Mouse (Mus musculus) embryonic facial prominence, embryonic 12.5 days (tissue): ENCODE measurements around the gene Zfhx3. TPM values are rescaled to one million over a fixed set of nuclear protein-coding genes. Genes with fewer than 3 reads are reported as not detected.
A peak's percentile ranks its signal among the peaks of the same experiment; 100 is the strongest.

Experiments
- ATAC-seq: fragments of 200-750 bp; cut with Nextera tagmentation; 2 replicates; pipeline ENCODE4 v1.8.0; 2017; ENCODE audit not compliant: insufficient number of reproducible peaks, insufficient read depth, low FRiP score, low TSS enrichment
- H3K27ac ChIP-seq: fragments of 300-500 bp; sonication (generic); 2 replicates; pipeline ENCODE4 v1.5.1; 2016; ENCODE audit warnings: mild to moderate bottlenecking
- H3K27me3 ChIP-seq: fragments of 300-500 bp; sonication (generic); 2 replicates; pipeline ENCODE4 v1.6.1; 2016; ENCODE audit warnings: mild to moderate bottlenecking, moderate library complexity
- H3K36me3 ChIP-seq: fragments of 300-500 bp; sonication (generic); 2 replicates; pipeline ENCODE4 v1.6.1; 2016; ENCODE audit warnings: mild to moderate bottlenecking
- H3K4me1 ChIP-seq: fragments of 300-500 bp; sonication (generic); 2 replicates; pipeline ENCODE4 v1.6.1; 2016
- H3K4me2 ChIP-seq: fragments of 300-500 bp; sonication (generic); replicated peaks from 2 replicates; pipeline ENCODE4 v1.6.1; 2016; ENCODE audit warnings: mild to moderate bottlenecking, moderate library complexity
- H3K4me3 ChIP-seq: fragments of 300-500 bp; sonication (generic); 2 replicates; pipeline ENCODE4 v1.5.1; 2016; ENCODE audit warnings: mild to moderate bottlenecking
- H3K9ac ChIP-seq: fragments of 300-500 bp; sonication (generic); 2 replicates; pipeline ENCODE4 v1.6.1; 2016; ENCODE audit warnings: mild to moderate bottlenecking, moderate library complexity
- H3K9me3 ChIP-seq: fragments of 300-500 bp; sonication (generic); 2 replicates; pipeline ENCODE4 v1.6.1; 2016; ENCODE audit warnings: mild to moderate bottlenecking, moderate library complexity
- WGBS: fragments of 180-500 bp; shearing (Covaris S2); methylation state at CpG from one replicate; pipeline ENCODE4 v1.1.7; 2016; 5-methylcytosine and 5-hydroxymethylcytosine counted together
- polyA plus RNA-seq: library from polyadenylated mRNA; unstranded; fragments of >200 nt; fragmentation: Nextera tagmentation; extraction: Ambion mirVana; gene quantifications from 2 replicates; pipeline ENCODE4 v1.2.1, GENCODE M21; 2016

Gene Zfhx3
- polyA plus RNA-seq, 1 experiment from 2014 or later = 43.1 TPM

DNA sequence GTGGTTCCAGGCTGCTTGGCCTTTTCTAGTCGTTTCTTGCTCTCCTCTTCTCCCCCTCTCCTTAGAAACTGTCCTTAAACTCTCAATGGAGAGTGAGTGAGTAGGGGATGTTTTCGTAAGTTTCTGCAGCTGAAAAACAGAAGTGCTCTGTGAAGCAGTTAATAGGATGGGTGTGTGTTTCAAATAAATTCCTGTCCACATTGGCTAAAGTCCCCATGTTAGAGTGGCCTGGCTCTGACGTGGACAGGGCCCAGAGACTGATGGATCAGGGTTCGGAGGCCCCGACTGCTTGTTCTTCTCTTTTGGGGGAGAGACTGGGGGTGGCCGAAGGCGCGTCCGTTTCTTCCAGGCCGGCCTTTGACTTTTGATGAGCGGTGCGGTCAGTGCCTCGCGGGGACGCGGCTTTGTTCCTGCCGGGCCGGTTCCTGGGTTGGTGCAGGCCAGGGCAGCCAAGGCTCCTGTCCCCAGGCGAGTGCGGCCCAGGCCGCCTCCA, 771.7 kb downstream of the Zfhx3 start:
- Histone ChIP-seq H3K4me2 (peak overlapping the region; percentile 97), H3K4me3 (peak overlapping the region; percentile 83), H3K27me3 (no peaks in the 10 kb centered on the region), H3K36me3 (no peaks in the 10 kb centered on the region), H3K9me3 (no peaks in the 10 kb centered on the region), H3K27ac (peak overlapping the region; percentile 96), H3K4me1 (peaks cover 82% of the 10 kb centered on the region), H3K9ac (peak overlapping the region; percentile 92)
- ATAC-seq = no peak; the same call in 1 of the 2 replicates
- WGBS = 1% methylated on average over 21 of the region's 21 CpGs

DNA sequence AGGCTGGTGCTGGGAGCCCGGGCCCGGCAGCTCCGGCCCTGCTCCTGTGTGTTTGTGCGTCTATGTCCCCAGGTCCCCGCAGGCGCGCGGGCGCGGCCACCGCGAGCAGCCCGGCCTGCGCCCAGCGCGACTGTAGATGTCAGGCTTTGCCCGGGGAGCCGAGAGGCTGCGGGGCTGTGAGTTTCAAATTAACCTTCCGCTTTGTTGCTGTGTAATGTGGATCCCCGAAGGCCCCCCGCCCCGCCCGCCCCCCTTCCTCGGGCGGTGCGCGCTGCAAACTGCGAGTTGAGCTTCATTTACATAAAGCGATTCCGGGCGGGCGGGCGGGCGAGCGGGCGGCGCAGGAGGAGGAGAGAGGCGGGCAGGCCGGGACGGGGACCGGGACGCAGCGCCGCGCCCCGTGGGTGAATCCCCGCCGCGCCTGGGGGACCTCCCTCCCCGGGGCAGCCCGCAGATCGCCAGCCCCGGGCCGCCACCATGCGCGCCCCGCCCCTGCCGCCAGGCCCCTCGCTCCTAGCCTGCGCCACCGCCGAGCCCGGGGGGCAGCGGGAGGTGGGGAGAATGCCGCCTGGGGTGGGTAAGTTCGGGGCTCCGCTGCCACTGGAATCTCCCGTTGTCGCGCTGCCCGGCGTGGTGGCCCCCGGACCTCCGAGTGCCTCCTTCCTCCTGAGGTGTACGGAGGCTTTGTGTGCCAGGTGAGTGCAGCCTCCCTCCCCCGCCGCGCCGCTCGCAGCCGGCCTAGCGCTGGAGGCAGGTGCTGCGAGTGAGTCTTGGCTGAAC, 772.4 kb downstream of the Zfhx3 start:
- under 1% methylated on average over 80 of the region's 84 CpGs for WGBS
- Histone ChIP-seq H3K27ac (peak overlapping the region; percentile 96), H3K36me3 (no peaks in the 10 kb centered on the region), H3K4me2 (peak overlapping the region; percentile 97), H3K9me3 (no peaks in the 10 kb centered on the region), H3K27me3 (no peaks in the 10 kb centered on the region), H3K4me1 (peaks cover 82% of the 10 kb centered on the region), H3K4me3 (peak overlapping the region; percentile 83), H3K9ac (peak overlapping the region; percentile 92)
- ATAC-seq = peak; percentile 78

DNA sequence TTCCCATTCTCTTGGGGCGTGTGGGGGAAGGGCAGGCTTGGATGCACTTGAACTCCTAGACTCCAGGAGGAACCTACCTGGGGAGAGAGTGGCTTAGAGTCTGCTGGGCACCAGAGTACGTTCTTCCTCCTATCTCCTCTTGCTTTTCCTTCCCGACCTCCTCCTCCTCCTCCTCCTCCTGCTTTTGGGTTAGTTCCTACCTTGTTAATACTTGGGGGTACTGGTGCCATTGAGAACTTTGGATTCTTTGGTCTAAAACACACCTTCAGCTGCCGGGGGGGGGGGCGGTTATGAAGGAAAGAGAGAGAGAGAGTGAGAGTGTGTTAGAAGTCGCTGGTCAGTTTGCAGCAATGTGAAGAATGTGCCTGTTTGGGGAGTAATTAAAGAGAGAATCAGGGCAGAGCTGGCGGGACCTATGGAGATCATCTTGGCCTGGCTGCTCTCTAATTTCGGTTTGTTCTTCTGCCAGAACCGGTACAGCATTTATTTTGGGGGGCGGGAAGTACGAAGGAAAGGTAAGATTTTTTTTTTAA, 773.0 kb downstream of the Zfhx3 start:
- H3K9ac ChIP-seq = peak overlapping the region; percentile 92
- peak overlapping the region; percentile 97 for H3K4me2 ChIP-seq
- H3K4me3 ChIP-seq = peak overlapping the region; percentile 83
- H3K36me3 ChIP-seq = no peaks in the 10 kb centered on the region
- peak overlapping the region; percentile 96 for H3K27ac ChIP-seq
- peaks cover 84% of the 10 kb centered on the region for H3K4me1 ChIP-seq
- H3K27me3 ChIP-seq = no peaks in the 10 kb centered on the region
- 3% methylated on average over 11 of the region's 11 CpGs for WGBS
- no peaks in the 10 kb centered on the region for H3K9me3 ChIP-seq
- no peak for ATAC-seq

DNA sequence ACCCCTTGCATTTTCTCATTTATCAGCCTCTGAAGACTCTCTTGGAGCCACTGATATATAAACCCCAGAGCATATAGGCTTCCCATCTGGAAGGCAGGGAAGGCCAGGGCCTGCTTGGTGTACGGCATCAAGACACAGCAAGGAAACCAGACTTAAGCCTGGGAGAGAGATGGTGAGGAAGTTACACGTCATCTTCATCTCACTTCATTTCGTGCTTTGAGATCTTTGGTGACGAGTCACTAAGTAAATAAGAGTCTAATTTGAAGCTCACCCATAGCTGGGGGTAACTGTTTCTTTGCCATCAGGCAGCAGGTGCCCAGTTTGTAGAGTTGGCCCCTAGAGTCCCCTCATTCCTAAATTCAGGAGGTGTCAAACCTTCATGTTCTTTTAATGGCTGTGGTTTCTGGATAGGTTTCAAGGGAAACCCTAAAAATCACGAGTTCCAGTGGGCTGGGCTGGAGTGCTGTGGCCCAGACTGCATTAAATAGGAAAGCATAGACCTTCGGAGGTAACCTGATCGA, 773.9 kb downstream of the Zfhx3 start:
- peak overlapping the region; percentile 97 for H3K4me2 ChIP-seq
- H3K9me3 ChIP-seq = no peaks in the 10 kb centered on the region
- peak overlapping the region; percentile 96 for H3K27ac ChIP-seq
- H3K4me1 ChIP-seq = peaks cover 85% of the 10 kb centered on the region
- H3K27me3 ChIP-seq = no peaks in the 10 kb centered on the region
- peak overlapping the region; percentile 83 for H3K4me3 ChIP-seq
- peak overlapping the region; percentile 92 for H3K9ac ChIP-seq
- no peaks in the 10 kb centered on the region for H3K36me3 ChIP-seq
- 15% methylated on average over 7 of the region's 7 CpGs for WGBS
- no peak for ATAC-seq

DNA sequence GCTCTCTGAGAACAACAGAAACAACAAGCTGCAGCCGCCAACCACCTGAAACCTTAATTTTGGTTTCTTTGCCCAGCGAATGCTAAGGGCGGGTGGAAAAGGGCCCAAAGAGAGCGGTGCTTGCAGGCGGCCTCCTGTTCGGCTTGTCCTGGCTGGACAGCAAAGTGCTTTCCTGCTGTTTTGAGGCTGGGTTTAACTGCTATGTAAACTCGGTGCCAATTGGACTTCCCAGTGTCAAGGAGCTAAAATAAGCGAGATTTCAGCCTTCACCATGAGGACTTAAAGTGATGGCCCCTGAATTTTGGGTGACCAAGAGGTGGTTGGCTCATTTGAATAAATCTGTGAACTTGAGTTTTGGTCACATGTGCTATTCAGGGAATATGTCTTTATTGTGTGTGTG, 775.1 kb downstream of the Zfhx3 start:
- Histone ChIP-seq H3K4me1 (peaks cover 84% of the 10 kb centered on the region), H3K4me2 (peak overlapping the region; percentile 97), H3K9ac (peak overlapping the region; percentile 92; the same call in 1 of the 2 replicates), H3K27me3 (no peaks in the 10 kb centered on the region), H3K9me3 (no peaks in the 10 kb centered on the region), H3K36me3 (no peaks in the 10 kb centered on the region), H3K4me3 (peak overlapping the region; percentile 83), H3K27ac (peak overlapping the region; percentile 96)
- no peak for ATAC-seq
- 22% methylated on average over 8 of the region's 8 CpGs for WGBS

DNA sequence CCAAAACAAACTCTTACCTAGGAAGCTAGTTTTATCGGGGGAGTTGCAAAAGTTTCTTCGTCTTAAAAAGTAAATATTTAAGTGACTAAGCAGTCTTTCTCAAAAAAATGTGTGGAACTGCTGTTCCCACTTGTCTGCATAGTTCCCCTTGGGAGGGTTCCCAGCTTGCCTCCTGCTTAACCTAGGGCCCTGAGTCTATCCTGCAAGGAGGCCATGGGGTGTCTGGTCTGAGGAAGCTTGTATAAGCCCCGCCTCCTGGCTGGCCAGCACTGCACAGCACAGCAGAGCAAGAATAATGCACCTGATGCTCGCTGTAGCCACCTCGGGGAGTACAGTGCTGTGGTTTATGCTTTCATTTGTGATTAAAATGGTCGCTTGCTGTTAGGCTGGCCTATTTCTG, 775.6 kb downstream of the Zfhx3 start:
- Histone ChIP-seq H3K36me3 (no peaks in the 10 kb centered on the region), H3K4me3 (peak overlapping the region; percentile 83), H3K27ac (peak overlapping the region; percentile 36), H3K9me3 (no peaks in the 10 kb centered on the region), H3K4me1 (peaks cover 84% of the 10 kb centered on the region), H3K27me3 (no peaks in the 10 kb centered on the region), H3K9ac (peak overlapping the region; percentile 92; the same call in 1 of the 2 replicates), H3K4me2 (peak overlapping the region; percentile 97)
- ATAC-seq = no peak
- WGBS = 24% methylated on average over 6 of the region's 6 CpGs

DNA sequence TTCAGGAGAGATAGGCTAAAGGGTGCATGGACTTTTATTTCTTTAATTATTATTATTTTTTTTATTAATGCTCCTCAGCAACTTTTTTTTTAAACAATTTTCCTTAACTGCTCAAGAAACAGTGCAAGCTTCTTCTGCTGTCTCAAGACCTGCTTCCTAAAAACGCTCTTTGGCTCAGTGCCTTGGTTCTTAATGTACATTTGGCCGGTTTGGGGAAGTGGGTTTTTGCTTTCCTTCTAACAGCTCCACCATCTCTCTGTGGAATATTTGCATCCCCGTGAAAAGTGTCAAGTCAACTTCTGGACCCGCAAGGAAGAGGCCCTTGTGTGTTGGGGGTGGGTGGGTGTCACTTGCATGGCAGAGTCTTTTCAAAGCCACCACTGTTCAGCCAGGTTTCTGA, 778.4 kb downstream of the Zfhx3 start:
- H3K4me3 ChIP-seq = no peak overlapping the region
- no peaks in the 10 kb centered on the region for H3K36me3 ChIP-seq
- H3K27ac ChIP-seq = no peak overlapping the region
- H3K4me1 ChIP-seq = peaks cover 95% of the 10 kb centered on the region
- peak overlapping the region; percentile 15; the same call in 1 of the 2 replicates for H3K4me2 ChIP-seq
- no peaks in the 10 kb centered on the region for H3K9me3 ChIP-seq
- no peak overlapping the region for H3K9ac ChIP-seq
- ATAC-seq = no peak
- H3K27me3 ChIP-seq = no peaks in the 10 kb centered on the region
- WGBS = 66% methylated on average over 4 of the region's 4 CpGs

DNA sequence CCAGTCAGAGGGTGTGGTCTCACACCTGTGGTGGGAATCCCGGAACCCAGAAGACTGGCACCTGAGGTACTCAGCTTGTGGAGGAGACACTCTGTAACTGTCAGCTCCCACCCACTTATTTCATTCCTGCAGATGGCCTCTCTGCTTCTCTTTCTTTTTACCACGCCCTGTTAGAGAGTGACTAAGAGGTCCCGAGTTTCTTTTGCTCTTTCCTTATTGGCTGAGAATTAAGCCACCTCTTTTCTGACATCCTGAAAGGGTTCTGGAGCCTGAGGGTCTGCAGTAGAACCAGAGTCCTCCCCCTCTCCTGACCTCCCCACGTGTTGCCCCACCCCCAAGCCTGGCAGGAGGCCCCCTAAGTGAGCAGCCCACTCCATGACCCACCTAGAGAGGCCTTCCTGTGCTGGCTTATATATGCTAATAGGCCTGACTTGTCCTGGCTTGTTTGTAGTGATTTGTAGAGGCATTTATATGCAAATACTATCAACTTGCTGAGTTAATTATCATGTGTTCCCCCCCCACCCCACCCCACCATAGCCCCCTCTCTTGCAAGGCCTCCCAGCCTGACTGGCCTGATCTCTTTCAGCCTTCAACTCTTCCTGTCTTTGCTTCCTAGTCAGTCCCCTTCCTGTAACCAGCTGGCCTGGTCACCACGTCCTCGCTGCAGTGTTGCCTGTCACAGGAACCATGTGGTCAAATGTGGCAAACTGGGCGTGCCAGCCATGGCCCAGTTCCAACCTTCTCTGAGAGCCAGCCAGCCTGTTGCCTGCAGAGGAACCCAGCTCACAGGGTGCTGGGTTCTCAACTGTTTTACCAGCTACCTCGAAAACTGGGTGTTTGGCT, 780.4 kb downstream of the Zfhx3 start:
- Histone ChIP-seq H3K9me3 (no peaks in the 10 kb centered on the region), H3K4me3 (no peak overlapping the region), H3K9ac (no peak overlapping the region), H3K36me3 (no peaks in the 10 kb centered on the region), H3K4me1 (peaks cover 93% of the 10 kb centered on the region), H3K4me2 (0 out of 2 replicates have a peak overlapping the region, but pooled peaks have one; percentile 9), H3K27me3 (no peaks in the 10 kb centered on the region), H3K27ac (peak overlapping the region; percentile 63)
- WGBS = 19% methylated on average over 8 of the region's 8 CpGs
- ATAC-seq = 0 out of 2 replicates have a peak, but pooled peaks have one; percentile 50

DNA sequence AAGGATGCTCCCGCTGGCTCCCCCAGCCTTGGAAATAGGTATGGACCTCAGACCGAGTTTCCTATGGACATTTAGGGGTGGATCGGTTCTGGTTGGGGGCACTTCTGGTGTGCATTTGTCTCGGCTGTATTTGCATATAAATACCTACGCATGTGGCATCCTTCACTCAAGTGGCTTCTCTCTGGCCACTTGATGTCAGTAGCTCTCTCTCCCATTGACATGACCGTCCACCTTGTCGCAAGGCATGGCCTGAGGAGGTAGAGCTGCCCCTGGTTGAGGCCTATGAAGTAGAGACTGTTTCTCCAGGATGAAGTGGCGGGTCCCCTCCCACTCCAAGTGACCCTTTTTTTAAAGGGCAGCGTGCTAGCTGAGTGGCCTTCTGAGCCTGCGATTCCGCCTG, 781.2 kb downstream of the Zfhx3 start:
- 42% methylated on average over 11 of the region's 11 CpGs for WGBS
- ATAC-seq = no peak
- H3K27me3 ChIP-seq = no peaks in the 10 kb centered on the region
- H3K27ac ChIP-seq = 0 out of 2 replicates have a peak overlapping the region, but pooled peaks have one; percentile 63
- peaks cover 93% of the 10 kb centered on the region for H3K4me1 ChIP-seq
- no peaks in the 10 kb centered on the region for H3K36me3 ChIP-seq
- H3K9me3 ChIP-seq = no peaks in the 10 kb centered on the region
- no peak overlapping the region for H3K4me3 ChIP-seq
- 0 out of 2 replicates have a peak overlapping the region, but pooled peaks have one; percentile 9 for H3K4me2 ChIP-seq
- no peak overlapping the region for H3K9ac ChIP-seq

DNA sequence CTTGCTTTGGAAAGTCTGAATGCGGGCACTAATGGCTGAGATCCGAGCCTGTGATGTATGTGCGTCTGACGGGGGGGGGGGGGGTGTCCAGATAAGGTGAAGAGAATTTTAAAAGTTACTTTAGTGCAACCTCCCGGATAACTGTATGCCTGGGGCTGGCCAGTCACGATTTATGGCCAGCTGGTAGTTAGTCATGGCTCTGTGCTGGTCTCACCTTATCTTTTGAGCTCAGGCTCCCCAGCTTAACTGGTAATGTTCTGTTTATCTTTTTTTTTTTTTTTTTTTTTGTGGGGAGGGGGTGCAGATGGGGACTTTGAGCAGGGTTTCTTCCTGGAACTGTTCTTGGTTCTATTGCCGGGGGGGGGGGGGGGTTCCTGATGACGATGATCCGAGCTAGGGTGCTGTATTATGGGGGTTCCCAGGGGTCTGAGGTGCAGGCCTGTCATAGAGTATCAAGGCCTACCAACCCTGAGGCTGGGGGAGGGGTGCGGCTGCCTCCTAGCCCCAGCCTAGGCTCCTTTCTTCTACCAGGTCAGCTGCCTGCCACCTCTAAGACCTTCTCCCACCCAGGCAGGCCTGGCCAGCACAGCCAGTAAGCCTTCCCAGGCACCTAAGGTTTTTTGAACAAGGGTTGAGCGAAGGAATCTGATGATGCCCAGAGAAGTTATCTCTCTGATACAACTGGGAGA, 782.5 kb downstream of the Zfhx3 start:
- H3K27me3 ChIP-seq = no peaks in the 10 kb centered on the region
- H3K9me3 ChIP-seq = no peaks in the 10 kb centered on the region
- H3K4me3 ChIP-seq = no peak overlapping the region
- 0 out of 2 replicates have a peak overlapping the region, but pooled peaks have one; percentile 13 for H3K4me2 ChIP-seq
- no peaks in the 10 kb centered on the region for H3K36me3 ChIP-seq
- H3K9ac ChIP-seq = no peak overlapping the region
- no peak for ATAC-seq
- H3K4me1 ChIP-seq = peaks cover 94% of the 10 kb centered on the region
- peak overlapping the region; percentile 30 for H3K27ac ChIP-seq
- 22% methylated on average over 11 of the region's 11 CpGs for WGBS

DNA sequence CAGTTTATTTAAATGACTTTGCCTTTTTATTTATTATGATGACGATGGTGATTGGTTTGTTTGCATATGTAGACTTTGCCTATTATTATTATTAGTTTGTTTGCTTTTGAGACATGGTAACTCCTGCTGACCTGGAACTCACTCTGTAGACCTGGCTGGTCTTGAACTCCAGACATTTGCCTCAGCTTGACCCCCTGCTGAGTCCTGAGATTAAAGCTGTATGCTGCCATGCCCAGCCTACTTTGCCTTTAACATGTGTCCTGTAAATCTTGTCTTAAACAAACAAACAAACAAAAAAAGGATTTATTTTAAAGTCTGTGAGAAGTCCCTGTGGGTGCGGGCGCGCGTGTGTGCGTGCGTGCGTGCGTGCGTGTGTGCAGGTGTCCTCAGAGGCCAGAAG, 783.2 kb downstream of the Zfhx3 start:
- H3K4me3 ChIP-seq = no peak overlapping the region
- H3K27ac ChIP-seq = peak overlapping the region; percentile 70
- H3K36me3 ChIP-seq = no peaks in the 10 kb centered on the region
- H3K4me1 ChIP-seq = peaks cover 94% of the 10 kb centered on the region
- no peaks in the 10 kb centered on the region for H3K27me3 ChIP-seq
- no peaks in the 10 kb centered on the region for H3K9me3 ChIP-seq
- ATAC-seq = no peak
- WGBS = 52% methylated on average over 10 of the region's 10 CpGs
- H3K9ac ChIP-seq = no peak overlapping the region
- no peak overlapping the region for H3K4me2 ChIP-seq
